9 mouse cellular contexts compared by ENCODE assay signal in the genomic region with DNA sequence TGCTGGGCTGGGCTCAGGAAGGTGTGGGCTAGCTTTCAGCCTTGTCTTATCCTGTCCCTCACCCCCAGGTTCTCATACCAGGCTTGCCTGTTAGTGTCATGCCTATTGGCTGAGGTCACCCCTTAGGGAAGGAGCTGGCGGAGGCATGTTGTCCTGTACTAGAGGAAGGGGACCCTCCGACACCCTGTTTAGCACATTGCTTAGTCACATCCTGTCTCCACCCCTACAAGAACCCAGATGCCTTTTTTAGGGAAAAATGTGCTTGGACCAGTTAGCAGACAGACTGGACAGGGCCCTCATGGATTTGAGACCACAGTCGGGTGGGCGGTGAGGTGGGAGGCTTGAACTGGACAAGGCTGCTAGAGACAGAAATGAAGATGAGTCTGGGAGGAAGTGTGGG. TPM values are rescaled to one million over a fixed set of nuclear protein-coding genes. Genes with fewer than 3 reads are reported as not detected.
DNase-seq lines count a peak whose midpoint lies in the region; ATAC-seq and TF ChIP-seq lines count a peak whose summit lies in the region.
"Had no signal": no experiment of that assay in that cellular context is flagged by ENCODE, and none has a peak within 500 bp of the region (broad histone marks: within the 10 kb centered on the region; RNA-seq: fewer than 3 reads in every experiment).

No protein-coding gene starts in this region.

- H3K4me1 ChIP-seq in kidney, embryonic 14.5 days (ENCODE audit: control insufficient read depth, insufficient read depth, low read length): no peaks in the 10 kb centered on the region
- peaks cover 5% of the 10 kb centered on the region for H3K4me1 ChIP-seq in midbrain, embryonic 15.5 days

- 70% methylated on average over 4 of the region's 4 CpGs for WGBS in kidney, embryonic 14.5 days
- 93% methylated on average over 4 of the region's 4 CpGs for whole genome bisulfite sequencing in midbrain, embryonic 15.5 days

- no peak overlapping the region for H3K9ac ChIP-seq in kidney, embryonic 14.5 days (ENCODE audit: low read depth, low read length)
- H3K9ac ChIP-seq in midbrain, embryonic 15.5 days: no peak overlapping the region
- H3K9ac ChIP-seq: limb, embryonic 13.5 days had no signal

- no peak for TF ChIP-seq CTCF in left cerebral cortex, adult 2 months (IDR thresholded peaks at IDR 0.05)

- H3K27me3 ChIP-seq in kidney, embryonic 14.5 days (ENCODE audit: control insufficient read depth, insufficient read depth, low read length): no peaks in the 10 kb centered on the region
- no peaks in the 10 kb centered on the region for H3K27me3 ChIP-seq in midbrain, embryonic 15.5 days (replicated peaks)
- H3K27me3 ChIP-seq: limb, embryonic 13.5 days had no signal

- no peak for DNase-seq in left cerebral cortex, adult 2 months (ENCODE audit: extremely low spot score in 1 of 2, low spot score in 2 of 2)
- no peak for DNase-seq in left cerebral cortex, postnatal 10 days (ENCODE audit: extremely low spot score in 1 of 2, low spot score in 2 of 2)
- DNase-seq in heart, adult 18-20 months: peak; percentile 88 to 94
- peak; percentile 36 for DNase-seq in naive thymus-derived CD4-positive, alpha-beta T cell, adult 2 months (ENCODE audit: low read depth)
- no peak for DNase-seq in ovary, postnatal 10 days (ENCODE audit: low spot score)
- no peak for DNase-seq in right cerebral cortex, postnatal 4 days

- H3K4me3 ChIP-seq in left cerebral cortex, adult 2 months: no peak overlapping the region
- H3K4me3 ChIP-seq in kidney, embryonic 14.5 days (ENCODE audit: low read length): no peak overlapping the region
- H3K4me3 ChIP-seq in midbrain, embryonic 15.5 days: no peak overlapping the region
- H3K4me3 ChIP-seq: limb, embryonic 13.5 days had no signal

- no peak overlapping the region for H3K4me2 ChIP-seq in kidney, embryonic 14.5 days (replicated peaks; ENCODE audit: low read depth, low read length)
- H3K4me2 ChIP-seq in midbrain, embryonic 15.5 days: no peak overlapping the region
- H3K4me2 ChIP-seq: limb, embryonic 13.5 days had no signal

- ATAC-seq in kidney, embryonic 14.5 days (ENCODE audit: low FRiP score, low TSS enrichment): 0 out of 2 replicates have a peak, but pooled peaks have one; percentile 24
- no peak for ATAC-seq in midbrain, embryonic 15.5 days (replicated peaks)

- H3K36me3 ChIP-seq in kidney, embryonic 14.5 days (ENCODE audit: control insufficient read depth, insufficient read depth, low read length): peaks cover 71% of the 10 kb centered on the region
- H3K36me3 ChIP-seq in midbrain, embryonic 15.5 days (replicated peaks): peaks cover 55% of the 10 kb centered on the region

- peak overlapping the region; percentile 67 for H3K27ac ChIP-seq in left cerebral cortex, adult 2 months
- H3K27ac ChIP-seq in kidney, embryonic 14.5 days (ENCODE audit: low read depth, low read length): no peak overlapping the region
- H3K27ac ChIP-seq in midbrain, embryonic 15.5 days: no peak overlapping the region
- H3K27ac ChIP-seq: limb, embryonic 13.5 days had no signal

- intact Hi-C loops in left cerebral cortex, adult 2 months (cut with DNase I): no loop called here
- intact Hi-C loops in left cerebral cortex, postnatal 10 days (cut with DNase I): no loop called here

- H3K9me3 ChIP-seq in kidney, embryonic 14.5 days (ENCODE audit: control insufficient read depth, low read length): no peaks in the 10 kb centered on the region
- H3K9me3 ChIP-seq in midbrain, embryonic 15.5 days: no peaks in the 10 kb centered on the region
- H3K9me3 ChIP-seq: limb, embryonic 13.5 days had no signal

RNA-seq across cellular contexts. Expression of a gene that starts 7.4 kb away (rescaled TPM):
- 10 to 100 TPM; 21.7 to 27.3 TPM for total RNA-seq in left cerebral cortex, adult 2 months (2021)
- total RNA-seq in left cerebral cortex, postnatal 10 days (2021): 10 to 100 TPM; 14.2 to 14.6 TPM
- total RNA-seq in heart, adult 18-20 months (2021): 100 to 1,000 TPM; 109 to 110 TPM
- 7.7 and 11.5 TPM in 2 replicates for polyA plus RNA-seq in kidney, embryonic 14.5 days (2014; fragmentation: Nextera tagmentation; extraction: Ambion mirVana)
- 7.0 and 7.3 TPM in 2 replicates for polyA plus RNA-seq in midbrain, embryonic 15.5 days (2015; fragmentation: Nextera tagmentation; extraction: Ambion mirVana)

RNA-seq across cellular contexts. Expression of a gene that starts 18.2 kb away (rescaled TPM):
- 10 to 100 TPM; 11.3 to 15.1 TPM for total RNA-seq in left cerebral cortex, adult 2 months (2021)
- total RNA-seq in left cerebral cortex, postnatal 10 days (2021): 1 to 10 TPM; 6.3 to 7.3 TPM
- total RNA-seq in heart, adult 18-20 months (2021): 1 to 10 TPM; 3.4 to 3.6 TPM
- polyA plus RNA-seq in kidney, embryonic 14.5 days (2014; fragmentation: Nextera tagmentation; extraction: Ambion mirVana): 0.07 and 0.26 TPM in 2 replicates
- 0.31 and 0.38 TPM in 2 replicates for polyA plus RNA-seq in midbrain, embryonic 15.5 days (2015; fragmentation: Nextera tagmentation; extraction: Ambion mirVana)

RNA-seq across cellular contexts. Expression of a gene that starts 21.1 kb away (rescaled TPM):
- 10 to 100 TPM; 60.8 to 62.0 TPM for total RNA-seq in left cerebral cortex, adult 2 months (2021)
- 10 to 100 TPM; 47.8 to 51.9 TPM for total RNA-seq in left cerebral cortex, postnatal 10 days (2021)
- total RNA-seq in heart, adult 18-20 months (2021): 10 to 100 TPM; 77.9 to 86.5 TPM
- polyA plus RNA-seq in kidney, embryonic 14.5 days (2014; fragmentation: Nextera tagmentation; extraction: Ambion mirVana): 49.4 and 51.1 TPM in 2 replicates
- polyA plus RNA-seq in midbrain, embryonic 15.5 days (2015; fragmentation: Nextera tagmentation; extraction: Ambion mirVana): 62.5 and 62.7 TPM in 2 replicates

RNA-seq across cellular contexts. Expression of a gene that starts 22.2 kb away (rescaled TPM):
- total RNA-seq in left cerebral cortex, adult 2 months (2021): not detected
- not detected for total RNA-seq in left cerebral cortex, postnatal 10 days (2021)
- not detected for total RNA-seq in heart, adult 18-20 months (2021)
- polyA plus RNA-seq in kidney, embryonic 14.5 days (2014; fragmentation: Nextera tagmentation; extraction: Ambion mirVana): not detected in 2 replicates
- not detected in 2 replicates for polyA plus RNA-seq in midbrain, embryonic 15.5 days (2015; fragmentation: Nextera tagmentation; extraction: Ambion mirVana)
- polyA plus RNA-seq: limb, embryonic 13.5 days had no signal

RNA-seq across cellular contexts. Expression of a gene that starts 27.5 kb away (rescaled TPM):
- total RNA-seq in left cerebral cortex, adult 2 months (2021): 10 to 100 TPM; 22.3 to 25.2 TPM
- total RNA-seq in left cerebral cortex, postnatal 10 days (2021): 10 to 100 TPM; 25.8 to 28.8 TPM
- 10 to 100 TPM; 23.4 to 25.5 TPM for total RNA-seq in heart, adult 18-20 months (2021)
- 25.2 and 34.4 TPM in 2 replicates for polyA plus RNA-seq in kidney, embryonic 14.5 days (2014; fragmentation: Nextera tagmentation; extraction: Ambion mirVana)
- polyA plus RNA-seq in midbrain, embryonic 15.5 days (2015; fragmentation: Nextera tagmentation; extraction: Ambion mirVana): 40.7 TPM in 2 replicates

Comparison
In these comparisons a context has a peak if more than half of its experiments do, and no peak if none do; other contexts are left out.
1. DNase-seq: peak in heart, adult 18-20 months (2 of 2) and naive thymus-derived CD4-positive, alpha-beta T cell, adult 2 months (single experiment); none in left cerebral cortex, adult 2 months (0 of 2), left cerebral cortex, postnatal 10 days (0 of 2), ovary, postnatal 10 days (single experiment) and right cerebral cortex, postnatal 4 days (single experiment).